Mouse (Mus musculus) monocyte, adult 5-6 weeks (primary cell): ENCODE data around the gene Calr3. TPM values are rescaled to one million over a fixed set of nuclear protein-coding genes. Genes with fewer than 3 reads are reported as not detected.

Experiments
- ATAC-seq: fragments of 153-309, 156-312 bp; replicated peaks from 2 replicates; pipeline ENCODE4 v1.8.0; 2017; ENCODE audit warnings: mild to moderate bottlenecking; ENCODE audit not compliant: low TSS enrichment, insufficient number of reproducible peaks, severe bottlenecking, poor library complexity, low FRiP score
- total RNA-seq: library from RNA; stranded (forward); fragments of 200-1000, 200-491, 200-594 nt; gene quantifications from 3 replicates; pipeline ENCODE4 v1.2.3, GENCODE M21; 2017

Gene Calr3
- total RNA-seq, 1 experiment from 2014 or later = not detected

DNA sequence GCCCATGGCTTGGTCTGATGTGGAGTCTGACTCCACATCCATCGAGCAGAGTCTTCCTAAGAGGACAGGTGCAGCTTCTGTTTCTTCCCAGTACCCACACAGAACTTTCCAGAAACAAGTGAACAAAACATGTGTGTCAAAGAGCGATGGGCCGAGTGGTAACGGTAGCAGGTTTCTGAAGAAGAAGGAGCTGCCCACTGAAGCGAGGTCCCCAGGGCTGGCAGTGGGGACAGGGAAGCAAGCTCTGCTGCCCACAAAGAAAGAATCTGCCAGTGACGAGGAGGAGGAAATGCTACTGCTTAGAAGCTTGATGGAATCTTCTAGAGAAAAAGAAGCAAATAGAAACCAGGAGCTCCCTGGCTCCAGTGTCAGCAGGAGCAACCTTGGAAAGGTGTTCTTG lies 1.4 kb upstream of the Calr3 start:
- no peak for ATAC-seq

- no peak for ATAC-seq
Observed at GRCm38 (mm10) chr8:72443994-72444350, 302 bp upstream of the Calr3 start.

- ATAC-seq = no peak
Observed at GRCm38 (mm10) chr8:72438248-72439015, 5.2 kb downstream of the Calr3 start.

- ATAC-seq = no peak
Observed at GRCm38 (mm10) chr8:72434952-72435351, 8.7 kb downstream of the Calr3 start.

DNA sequence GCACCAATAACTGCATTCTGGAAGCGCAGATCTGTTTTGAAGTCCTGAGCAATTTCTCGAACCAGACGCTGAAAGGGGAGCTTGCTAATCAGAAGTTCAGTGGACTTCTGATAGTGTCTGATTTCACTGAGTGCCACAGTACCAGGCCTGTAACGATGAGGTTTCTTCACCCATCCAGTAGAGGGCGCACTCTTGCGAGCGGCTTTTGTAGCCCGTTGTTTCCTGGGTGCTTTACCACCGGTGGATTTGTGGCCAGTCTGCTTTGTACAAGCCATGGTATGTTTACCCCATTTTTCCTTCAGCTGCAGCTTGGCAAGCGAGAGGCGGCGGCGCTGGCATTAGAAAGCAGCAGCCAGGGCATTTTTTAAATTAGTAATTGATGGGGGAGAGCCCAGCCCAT lies 14.0 kb downstream of the Calr3 start:
- ATAC-seq = no peak

GRCm38 (mm10) chr8:72422926-72423325 lies 20.7 kb downstream of the Calr3 start:
- ATAC-seq = no peak

DNA sequence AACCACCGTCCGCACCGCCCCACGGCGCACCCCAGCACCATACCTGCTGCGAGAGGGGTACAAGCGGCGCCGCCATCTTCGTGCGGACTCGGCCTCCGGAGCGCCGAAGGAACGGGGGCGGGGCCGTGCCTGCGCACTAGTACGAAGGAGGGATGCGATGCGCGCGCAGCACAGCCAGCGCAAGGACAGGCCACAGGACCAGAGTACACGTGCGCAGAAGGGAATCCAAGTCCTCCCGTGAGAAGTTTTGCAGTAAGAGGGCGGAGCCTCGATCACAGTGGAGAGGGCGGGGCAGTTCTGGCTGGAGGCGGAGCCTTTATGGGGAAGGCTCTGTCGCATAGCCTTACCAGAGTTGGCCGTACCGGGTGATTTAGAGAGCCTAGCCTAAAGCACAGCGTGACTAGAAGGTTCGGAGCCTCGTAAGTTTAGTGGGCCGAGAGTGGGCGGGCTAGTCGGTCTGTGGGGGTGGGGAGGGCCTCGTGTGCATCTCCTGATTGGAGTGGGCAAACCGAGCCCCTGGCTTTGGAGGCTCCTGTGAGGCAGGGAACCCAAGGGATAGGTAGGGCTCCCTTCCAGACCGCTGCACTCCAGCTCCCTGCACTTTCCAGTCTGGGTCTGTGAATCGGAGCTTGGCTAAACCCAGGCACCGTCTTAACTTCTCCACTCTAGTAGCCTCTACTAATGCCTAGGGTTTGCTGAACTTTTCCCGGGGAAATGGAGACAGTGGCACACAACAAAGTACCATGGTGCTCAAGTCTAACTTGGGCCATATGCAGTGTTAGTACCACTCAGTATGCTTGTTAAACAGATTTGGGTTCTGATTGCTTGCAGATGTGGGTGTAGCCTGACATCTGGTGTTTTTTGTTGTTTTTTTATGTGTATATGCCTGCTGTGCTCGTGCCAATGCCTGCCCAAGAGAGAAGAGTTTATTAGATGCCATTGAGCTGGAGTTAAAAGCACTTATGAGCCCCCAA lies 22.0 kb downstream of the Calr3 start, which contains the start of gene Eps15l1:
Gene Eps15l1, minus strand, starts transcription at position 99 of the 974 bp plus-strand sequence.
- peak; percentile 95 for ATAC-seq

GRCm38 (mm10) chr8:72420571-72421361 lies 22.9 kb downstream of the Calr3 start:
- 0 out of 2 replicates have a peak, but pooled peaks have one; percentile 24 for ATAC-seq

GRCm38 (mm10) chr8:72418073-72418472 lies 25.6 kb downstream of the Calr3 start:
- ATAC-seq = no peak

- no peak for ATAC-seq
Observed at GRCm38 (mm10) chr8:72415252-72415651, 28.4 kb downstream of the Calr3 start.

- ATAC-seq = no peak
Observed at GRCm38 (mm10) chr8:72413839-72414238, 29.8 kb downstream of the Calr3 start.

GRCm38 (mm10) chr8:72409443-72409842 lies 34.2 kb downstream of the Calr3 start:
- ATAC-seq = no peak

DNA sequence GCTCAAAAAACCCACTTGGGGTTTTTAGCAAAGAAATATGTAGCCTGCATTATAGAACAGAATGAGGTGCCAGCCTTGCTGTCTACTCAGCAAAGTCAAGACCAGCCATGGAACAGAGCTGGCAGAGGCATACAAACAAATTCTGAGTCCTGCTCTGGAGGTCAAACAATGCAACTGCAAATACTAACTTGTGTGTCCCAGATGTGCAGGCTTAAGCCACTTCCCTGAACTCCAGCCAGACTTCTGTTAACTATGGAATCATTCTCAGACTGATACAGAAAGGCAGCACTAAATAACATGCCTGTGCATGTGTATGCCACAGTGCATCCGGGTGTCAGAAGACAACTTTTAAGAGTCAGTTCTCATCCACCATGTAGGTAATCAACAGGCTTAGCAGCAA lies 35.8 kb downstream of the Calr3 start:
- no peak for ATAC-seq

- ATAC-seq = no peak
Observed at GRCm38 (mm10) chr8:72402981-72403380, 40.7 kb downstream of the Calr3 start.

GRCm38 (mm10) chr8:72401381-72401780 lies 42.3 kb downstream of the Calr3 start:
- no peak for ATAC-seq

GRCm38 (mm10) chr8:72385737-72386136 lies 57.9 kb downstream of the Calr3 start:
- ATAC-seq = no peak

DNA sequence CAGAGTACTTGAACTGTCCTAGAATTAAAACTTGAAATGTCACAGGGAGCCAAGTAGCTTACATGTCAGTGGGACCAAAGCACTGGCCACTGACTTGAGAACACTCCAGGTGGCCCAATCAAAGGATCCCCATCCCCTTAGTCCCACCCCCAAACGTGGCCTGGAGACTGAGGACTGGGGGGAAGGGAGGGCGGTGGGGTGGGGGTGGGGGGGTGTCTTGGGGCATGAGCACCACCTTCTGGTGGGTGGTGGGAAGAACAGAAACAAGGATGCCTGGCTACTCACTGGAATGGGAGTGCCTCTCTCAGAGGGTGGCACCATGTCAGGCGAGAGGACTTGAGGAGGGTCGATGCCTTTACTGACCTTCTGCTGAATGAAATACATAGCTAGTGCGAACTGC lies 61.3 kb downstream of the Calr3 start:
- no peak for ATAC-seq

DNA sequence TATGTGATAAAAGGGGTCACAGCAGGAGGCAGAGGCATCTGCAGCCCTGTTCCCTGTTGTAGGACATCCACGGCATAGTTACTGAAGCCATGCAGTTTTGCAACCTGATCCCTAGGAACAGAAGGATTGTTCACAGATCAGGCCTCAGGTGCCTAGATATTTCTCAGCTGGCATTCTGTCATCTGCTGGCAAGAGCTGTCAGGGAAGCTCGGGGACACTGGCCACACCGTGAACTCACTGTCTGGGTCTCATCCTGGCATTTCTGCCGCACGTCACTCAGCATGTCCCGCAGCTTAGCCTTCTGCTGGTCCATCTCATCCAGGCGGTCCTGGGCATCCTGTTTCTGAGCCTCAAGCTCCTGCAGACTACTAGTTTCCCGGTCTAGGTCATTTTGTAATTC lies 63.0 kb downstream of the Calr3 start:
- ATAC-seq = no peak

GRCm38 (mm10) chr8:72376900-72377299 lies 66.8 kb downstream of the Calr3 start:
- ATAC-seq = no peak
